Mouse (Mus musculus): Measurements from ENCODE around the gene Kcnk5. TPM values are rescaled to one million over a fixed set of nuclear protein-coding genes. Genes with fewer than 3 reads are reported as not detected.

The Kcnk5 gene
- total and polyA plus RNA-seq, 3 experiments = 8.7 to 12.5 (median 11.7) TPM

GRCm38 (mm10) chr14:20155718-20156117, 25.9 kb downstream of the Kcnk5 start:
- Histone ChIP-seq H3K4me3 (replicated peaks in 1 of 3; ENCODE audit: low read depth in 2 of 3, low read length in 2 of 3, poor library complexity in 1 of 3) (no peak overlapping the region), H3K27ac (ENCODE audit: insufficient read depth, low read depth) (no peak overlapping the region), H3K4me1 (ENCODE audit: control insufficient read depth in 1 of 2, insufficient read depth in 2 of 2) (peaks cover 19 to 46% of the 10 kb centered on the region in 2 experiments), H3K36me3 (replicated peaks in 1 of 2; ENCODE audit: control insufficient read depth in 1 of 2, insufficient read depth in 1 of 2, low read length in 1 of 2) (peaks cover 2 to 57% of the 10 kb centered on the region in 2 experiments), H3K4me2 (ENCODE audit: insufficient read depth, low read depth, poor library complexity, severe bottlenecking) (no peak overlapping the region), H3K9ac (ENCODE audit: insufficient read depth, low read depth) (no peak overlapping the region), H3K27me3 (replicated peaks) (no peaks in the 10 kb centered on the region), H3K79me2 (replicated peaks; ENCODE audit: control insufficient read depth, extremely low read depth, insufficient read depth, poor library complexity, severe bottlenecking) (peaks cover 2% of the 10 kb centered on the region; the same call in 1 of the 2 replicates), H3K9me3 (replicated peaks; ENCODE audit: low read length) (no peaks in the 10 kb centered on the region)
- DNase-seq (ENCODE audit: extremely low read depth) = no peak
- in situ Hi-C loops (cut with MboI; ENCODE audit: low pct_ligation_motif_present, low pct_unique_long_range_greater_than_20kb, low sequenced_read_pairs) = no loop called here
- dilution Hi-C loops (cut with MboI; ENCODE audit: extremely low pct_ligation_motif_present, extremely low pct_unique_long_range_greater_than_20kb, low sequenced_read_pairs) = no loop called here
- no peak for TF ChIP-seq UBTF (IDR thresholded peaks at IDR 0.05; ENCODE audit: low read depth, low read length)
- no peak for TF ChIP-seq MYC (IDR thresholded peaks at IDR 0.05; ENCODE audit: low read depth, low read length)
- TF ChIP-seq PAX5 (IDR thresholded peaks at IDR 0.05; ENCODE audit: low read length) = no peak
- TF ChIP-seq ELF1 (IDR thresholded peaks at IDR 0.05; ENCODE audit: low read depth, low read length) = no peak
- no peak for TF ChIP-seq CHD1 (IDR thresholded peaks at IDR 0.05; ENCODE audit: low read depth, low read length)
- no peak for TF ChIP-seq POLR2AphosphoS2 (IDR thresholded peaks at IDR 0.05; ENCODE audit: low read depth, low read length)
- TF ChIP-seq NELFE (IDR thresholded peaks at IDR 0.05; ENCODE audit: low read depth, low read length) = no peak

GRCm38 (mm10) chr14:20154937-20155336, 26.7 kb downstream of the Kcnk5 start:
- dilution Hi-C loops (cut with MboI; ENCODE audit: extremely low pct_ligation_motif_present, extremely low pct_unique_long_range_greater_than_20kb, low sequenced_read_pairs) = no loop called here
- in situ Hi-C loops (cut with MboI; ENCODE audit: low pct_ligation_motif_present, low pct_unique_long_range_greater_than_20kb, low sequenced_read_pairs) = no loop called here
- peaks cover 2 to 58% of the 10 kb centered on the region in 2 experiments for H3K36me3 ChIP-seq (replicated peaks in 1 of 2; ENCODE audit: control insufficient read depth in 1 of 2, insufficient read depth in 1 of 2, low read length in 1 of 2)

GRCm38 (mm10) chr14:20154245-20154644, 27.4 kb downstream of the Kcnk5 start:
- H3K36me3 ChIP-seq (replicated peaks in 1 of 2; ENCODE audit: control insufficient read depth in 1 of 2, insufficient read depth in 1 of 2, low read length in 1 of 2) = peaks cover 2 to 62% of the 10 kb centered on the region in 2 experiments
- H3K9ac ChIP-seq (ENCODE audit: insufficient read depth, low read depth) = no peak overlapping the region
- peaks cover 14 to 32% of the 10 kb centered on the region in 2 experiments for H3K4me1 ChIP-seq (ENCODE audit: control insufficient read depth in 1 of 2, insufficient read depth in 2 of 2)
- H3K9me3 ChIP-seq (replicated peaks; ENCODE audit: low read length) = no peaks in the 10 kb centered on the region
- H3K27me3 ChIP-seq (replicated peaks) = no peaks in the 10 kb centered on the region
- H3K4me2 ChIP-seq (ENCODE audit: insufficient read depth, low read depth, poor library complexity, severe bottlenecking) = no peak overlapping the region
- TF ChIP-seq CHD1 (IDR thresholded peaks at IDR 0.05; ENCODE audit: low read depth, low read length) = no peak
- no peak for TF ChIP-seq E2F4 (IDR thresholded peaks at IDR 0.05; ENCODE audit: insufficient replicate concordance, low read depth, low read length)
- no peak for TF ChIP-seq SIN3A (IDR thresholded peaks at IDR 0.05; ENCODE audit: low read length)
- TF ChIP-seq ZKSCAN1 (IDR thresholded peaks at IDR 0.05; ENCODE audit: borderline replicate concordance, low read depth, low read length) = no peak
- no peak for TF ChIP-seq MAZ (IDR thresholded peaks at IDR 0.05; ENCODE audit: low read depth, low read length)
- TF ChIP-seq UBTF (IDR thresholded peaks at IDR 0.05; ENCODE audit: low read depth, low read length) = no peak
- TF ChIP-seq KAT2A (IDR thresholded peaks at IDR 0.05; ENCODE audit: insufficient replicate concordance, low read length) = no peak
- TF ChIP-seq MAX (IDR thresholded peaks at IDR 0.05; ENCODE audit: low read length) = no peak
- TF ChIP-seq MAFK (IDR thresholded peaks at IDR 0.05; ENCODE audit: insufficient replicate concordance, low read length) = no peak
- no peak for TF ChIP-seq ETS1 (conservative IDR thresholded peaks at IDR 0.05; ENCODE audit: low read depth, low read length)
- TF ChIP-seq USF1 (IDR thresholded peaks at IDR 0.05; ENCODE audit: low read depth, low read length) = no peak
- TF ChIP-seq CHD2 (IDR thresholded peaks at IDR 0.05; ENCODE audit: low read length) = no peak
- TF ChIP-seq NELFE (IDR thresholded peaks at IDR 0.05; ENCODE audit: low read depth, low read length) = no peak
- no peak for TF ChIP-seq ZC3H11A (IDR thresholded peaks at IDR 0.05; ENCODE audit: low read depth, low read length)
- TF ChIP-seq HCFC1 (IDR thresholded peaks at IDR 0.05; ENCODE audit: low read depth, low read length) = no peak
- no peak for TF ChIP-seq MEF2A (IDR thresholded peaks at IDR 0.05; ENCODE audit: borderline replicate concordance, low read depth, low read length)
- in situ Hi-C loops (cut with MboI; ENCODE audit: low pct_ligation_motif_present, low pct_unique_long_range_greater_than_20kb, low sequenced_read_pairs) (no loop called here), dilution Hi-C loops (cut with MboI; ENCODE audit: extremely low pct_ligation_motif_present, extremely low pct_unique_long_range_greater_than_20kb, low sequenced_read_pairs) (no loop called here)
- no peak overlapping the region for H3K4me3 ChIP-seq (replicated peaks in 1 of 3; ENCODE audit: low read depth in 2 of 3, low read length in 2 of 3, poor library complexity in 1 of 3)
- DNase-seq (ENCODE audit: extremely low read depth) = no peak
- H3K27ac ChIP-seq (ENCODE audit: insufficient read depth, low read depth) = no peak overlapping the region
- peaks cover under 1% of the 10 kb centered on the region; the same call in 1 of the 2 replicates for H3K79me2 ChIP-seq (replicated peaks; ENCODE audit: control insufficient read depth, extremely low read depth, insufficient read depth, poor library complexity, severe bottlenecking)

More at GRCm38 (mm10) chr14:20154937-20155336, 26.7 kb downstream of the Kcnk5 start:
- H3K4me3 ChIP-seq (replicated peaks in 1 of 3; ENCODE audit: low read depth in 2 of 3, low read length in 2 of 3, poor library complexity in 1 of 3) = no peak overlapping the region
- H3K27me3 ChIP-seq (replicated peaks) = no peaks in the 10 kb centered on the region
- H3K4me1 ChIP-seq (ENCODE audit: control insufficient read depth in 1 of 2, insufficient read depth in 2 of 2) = peaks cover 17 to 38% of the 10 kb centered on the region in 2 experiments
- H3K9ac ChIP-seq (ENCODE audit: insufficient read depth, low read depth) = no peak overlapping the region
- peaks cover 2% of the 10 kb centered on the region; the same call in 1 of the 2 replicates for H3K79me2 ChIP-seq (replicated peaks; ENCODE audit: control insufficient read depth, extremely low read depth, insufficient read depth, poor library complexity, severe bottlenecking)
- DNase-seq (ENCODE audit: extremely low read depth) = no peak
- TF ChIP-seq ZC3H11A (IDR thresholded peaks at IDR 0.05; ENCODE audit: low read depth, low read length) = no peak
- no peak for TF ChIP-seq ELF1 (IDR thresholded peaks at IDR 0.05; ENCODE audit: low read depth, low read length)
- TF ChIP-seq SMC3 (IDR thresholded peaks at IDR 0.05; ENCODE audit: low read depth, low read length) = no peak
- TF ChIP-seq UBTF (IDR thresholded peaks at IDR 0.05; ENCODE audit: low read depth, low read length) = no peak
- TF ChIP-seq IRF4 (IDR thresholded peaks at IDR 0.05; ENCODE audit: low read depth, low read length) = no peak
- TF ChIP-seq MEF2A (IDR thresholded peaks at IDR 0.05; ENCODE audit: borderline replicate concordance, low read depth, low read length) = no peak
- no peak for TF ChIP-seq USF2 (conservative IDR thresholded peaks at IDR 0.05; ENCODE audit: low read depth, low read length)
- TF ChIP-seq EP300 (IDR thresholded peaks at IDR 0.05; ENCODE audit: low read length) = no peak
- TF ChIP-seq ZNF384 (IDR thresholded peaks at IDR 0.05; ENCODE audit: low read depth, low read length) = no peak
- TF ChIP-seq RAD21 (IDR thresholded peaks at IDR 0.05; ENCODE audit: low read depth, low read length) = no peak
- no peak for TF ChIP-seq ZKSCAN1 (IDR thresholded peaks at IDR 0.05; ENCODE audit: borderline replicate concordance, low read depth, low read length)
- TF ChIP-seq PAX5 (IDR thresholded peaks at IDR 0.05; ENCODE audit: low read length) = no peak
- TF ChIP-seq KAT2A (IDR thresholded peaks at IDR 0.05; ENCODE audit: insufficient replicate concordance, low read length) = no peak
- TF ChIP-seq MYC (IDR thresholded peaks at IDR 0.05; ENCODE audit: low read depth, low read length) = no peak
- TF ChIP-seq MAFK (IDR thresholded peaks at IDR 0.05; ENCODE audit: insufficient replicate concordance, low read length) = no peak
- TF ChIP-seq NRF1 (IDR thresholded peaks at IDR 0.05; ENCODE audit: low read depth, low read length) = no peak
- no peak for TF ChIP-seq POLR2AphosphoS2 (IDR thresholded peaks at IDR 0.05; ENCODE audit: low read depth, low read length)
- no peak overlapping the region for H3K27ac ChIP-seq (ENCODE audit: insufficient read depth, low read depth)
- H3K9me3 ChIP-seq (replicated peaks; ENCODE audit: low read length) = no peaks in the 10 kb centered on the region
- no peak overlapping the region for H3K4me2 ChIP-seq (ENCODE audit: insufficient read depth, low read depth, poor library complexity, severe bottlenecking)

Measured in CH12.LX (cell line).